Mouse (Mus musculus): ENCODE measurements around the gene Sbf2. TPM values are rescaled to one million over a fixed set of nuclear protein-coding genes. Genes with fewer than 3 reads are reported as not detected.

The Sbf2 gene
- polyA plus RNA-seq, 1 experiment from 2014 or later, result 35.1 TPM

GRCm38 (mm10) chr7:110258196-110258950 is 356.3 kb downstream of the Sbf2 start:
- no peaks in the 10 kb centered on the region for H3K4me1 ChIP-seq (replicated peaks)
- H3K4me2 ChIP-seq, result no peak overlapping the region
- no peaks in the 10 kb centered on the region for H3K9me3 ChIP-seq
- H3K9ac ChIP-seq (replicated peaks), result no peak overlapping the region
- H3K4me3 ChIP-seq (replicated peaks), result no peak overlapping the region
- no peak overlapping the region for H3K27ac ChIP-seq
- no peak for ATAC-seq (ENCODE audit: insufficient number of reproducible peaks, insufficient read depth, low FRiP score, low TSS enrichment, low read depth)
- WGBS, result 82% methylated on average over 11 of the region's 11 CpGs
- no peaks in the 10 kb centered on the region for H3K27me3 ChIP-seq
- H3K36me3 ChIP-seq, result peaks cover 13% of the 10 kb centered on the region

Other genes with a start within 250 kb of the Sbf2 start
- 1.2 and 2.1 TPM in 2 replicates for gene Adm, start 12.7 kb upstream of the Sbf2 start, polyA plus RNA-seq (2016; fragmentation: Nextera tagmentation; extraction: Ambion mirVana)
- gene Ampd3, start 153.3 kb upstream of the Sbf2 start, polyA plus RNA-seq (2016; fragmentation: Nextera tagmentation; extraction: Ambion mirVana), result 1.4 and 2.4 TPM in 2 replicates
- 17.6 and 20.5 TPM in 2 replicates for gene Rnf141, start 229.5 kb upstream of the Sbf2 start, polyA plus RNA-seq (2016; fragmentation: Nextera tagmentation; extraction: Ambion mirVana)
- gene Lyve1, start 248.3 kb upstream of the Sbf2 start, polyA plus RNA-seq (2016; fragmentation: Nextera tagmentation; extraction: Ambion mirVana), result 0.14 and 1.1 TPM in 2 replicates

Measured in limb, embryonic 12.5 days (tissue).